Mouse (Mus musculus) embryonic fibroblast, embryonic 13.5 days (primary cell): ENCODE measurements around the gene Msi2.

Experiments used
- CTCF ChIP-seq: IDR thresholded peaks from 2 replicates; pipeline ENCODE4 v1.5.1; 2011; ENCODE audit warnings: mild to moderate bottlenecking, control low read depth, low read length, moderate library complexity, borderline replicate concordance; ENCODE audit not compliant: insufficient read depth
- POLR2A ChIP-seq: IDR thresholded peaks from 2 replicates; pipeline ENCODE4 v1.6.1; 2011; ENCODE audit warnings: low read depth, mild to moderate bottlenecking, control low read depth, low read length, moderate library complexity

- TF ChIP-seq CTCF (no peak), POLR2A (no peak)
Observed at GRCm38 (mm10) chr11:88484047-88484446, 234.3 kb downstream of the Msi2 start.
